Mouse (Mus musculus) embryonic facial prominence, embryonic 13.5 days (tissue): ENCODE results near the gene Fgd6. TPM values are rescaled to one million over a fixed set of nuclear protein-coding genes. Genes with fewer than 3 reads are reported as not detected.

Experiments
- ATAC-seq: fragments of 200-750 bp; cut with Nextera tagmentation; 2 replicates; pipeline ENCODE4 v1.8.0; 2017; ENCODE audit warnings: low read depth; ENCODE audit not compliant: insufficient number of reproducible peaks, insufficient read depth, low FRiP score, low TSS enrichment
- H3K27ac ChIP-seq: fragments of 300-500 bp; sonication (generic); 2 replicates; pipeline ENCODE4 v1.5.1; 2015; ENCODE audit warnings: moderate library complexity, mild to moderate bottlenecking, inconsistent platforms
- H3K27me3 ChIP-seq: fragments of 300-500 bp; sonication (generic); 2 replicates; pipeline ENCODE4 v1.6.1; 2015; ENCODE audit warnings: mild to moderate bottlenecking, inconsistent platforms
- H3K36me3 ChIP-seq: fragments of 300-500 bp; sonication (generic); 2 replicates; pipeline ENCODE4 v1.6.1; 2015; ENCODE audit warnings: mild to moderate bottlenecking, inconsistent platforms
- H3K4me1 ChIP-seq: fragments of 300-500 bp; sonication (generic); 2 replicates; pipeline ENCODE4 v1.6.1; 2015; ENCODE audit warnings: inconsistent platforms
- H3K4me2 ChIP-seq: fragments of 300-500 bp; sonication (generic); 2 replicates; pipeline ENCODE4 v1.6.1; 2015; ENCODE audit warnings: moderate library complexity, mild to moderate bottlenecking, inconsistent platforms
- H3K4me3 ChIP-seq: fragments of 300-500 bp; sonication (generic); 2 replicates; pipeline ENCODE4 v1.5.1; 2015; ENCODE audit warnings: mild to moderate bottlenecking, inconsistent platforms
- H3K9ac ChIP-seq: fragments of 300-500 bp; sonication (generic); 2 replicates; pipeline ENCODE4 v1.6.1; 2015; ENCODE audit warnings: mild to moderate bottlenecking, inconsistent platforms
- H3K9me3 ChIP-seq: fragments of 300-500 bp; sonication (generic); 2 replicates; pipeline ENCODE4 v1.6.1; 2016; ENCODE audit warnings: inconsistent platforms
- WGBS: fragments of 180-500 bp; shearing (Covaris S2); methylation state at CpG from one replicate; pipeline ENCODE4 v1.1.7; 2015; ENCODE audit warnings: mixed read lengths; 5-methylcytosine and 5-hydroxymethylcytosine counted together
- polyA plus RNA-seq: library from polyadenylated mRNA; unstranded; fragments of >200 nt; fragmentation: Nextera tagmentation; extraction: Ambion mirVana; gene quantifications from 2 replicates; pipeline ENCODE4 v1.2.1, GENCODE M21; 2015

The Fgd6 gene
- polyA plus RNA-seq, 1 experiment from 2014 or later: 3.2 TPM

DNA sequence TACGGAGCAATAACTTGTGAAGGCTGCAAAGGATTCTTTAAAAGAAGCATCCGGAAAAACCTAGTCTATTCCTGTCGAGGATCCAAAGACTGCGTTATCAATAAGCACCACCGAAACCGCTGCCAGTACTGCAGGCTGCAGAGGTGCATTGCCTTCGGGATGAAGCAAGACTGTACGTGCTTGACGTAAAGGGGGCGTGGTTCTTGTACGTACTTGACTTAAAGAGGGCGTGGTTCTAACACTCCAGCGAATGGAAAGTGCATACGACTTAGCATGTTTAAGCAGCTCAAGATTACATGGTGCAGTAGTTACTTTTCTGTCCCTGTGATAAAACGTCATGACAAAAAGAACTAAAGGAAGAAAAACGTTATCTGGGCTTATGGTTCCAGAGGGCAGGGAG, 129.6 kb downstream of the Fgd6 start:
- Histone ChIP-seq H3K9ac (no peak overlapping the region), H3K4me1 (no peaks in the 10 kb centered on the region), H3K27ac (no peak overlapping the region), H3K9me3 (no peaks in the 10 kb centered on the region; the same call in 1 of the 2 replicates), H3K4me2 (no peak overlapping the region), H3K36me3 (peaks cover 61% of the 10 kb centered on the region), H3K4me3 (no peak overlapping the region), H3K27me3 (no peaks in the 10 kb centered on the region)
- no peak for ATAC-seq
- 83% methylated on average over 16 of the region's 16 CpGs for WGBS

DNA sequence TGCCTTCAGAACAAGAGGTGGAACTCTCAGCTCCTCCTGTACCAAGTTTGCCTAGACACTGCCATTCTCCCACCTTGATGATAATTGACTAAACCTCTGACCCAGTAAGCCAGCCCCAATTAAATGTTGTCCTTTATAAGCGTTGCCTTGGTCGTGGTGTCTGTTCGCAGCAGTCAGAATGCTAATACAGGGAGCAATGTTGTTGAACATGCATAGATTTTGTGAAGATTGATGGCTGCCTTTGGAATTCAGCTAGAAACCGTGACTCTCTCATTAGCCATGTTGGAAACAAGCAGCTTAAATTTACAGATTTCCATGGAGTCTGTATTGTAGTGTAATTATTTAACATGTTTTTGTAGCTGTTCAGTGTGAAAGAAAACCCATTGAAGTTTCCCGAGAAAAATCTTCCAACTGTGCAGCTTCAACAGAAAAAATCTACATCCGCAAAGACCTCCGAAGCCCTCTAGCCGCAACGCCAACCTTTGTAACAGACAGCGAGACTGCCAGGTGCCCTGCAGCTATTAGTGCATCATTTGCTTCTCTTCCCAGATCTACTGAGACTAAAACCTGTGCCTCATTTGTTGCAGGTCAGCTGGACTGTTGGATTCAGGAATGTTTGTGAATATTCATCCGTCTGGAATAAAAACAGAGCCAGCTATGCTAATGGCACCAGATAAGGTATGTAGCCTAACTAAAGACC, 131.4 kb downstream of the Fgd6 start:
- Histone ChIP-seq H3K27me3 (no peaks in the 10 kb centered on the region), H3K9ac (no peak overlapping the region), H3K9me3 (no peaks in the 10 kb centered on the region; the same call in 1 of the 2 replicates), H3K27ac (no peak overlapping the region), H3K4me1 (no peaks in the 10 kb centered on the region), H3K4me2 (no peak overlapping the region), H3K36me3 (peaks cover 72% of the 10 kb centered on the region), H3K4me3 (no peak overlapping the region)
- no peak for ATAC-seq
- WGBS: 92% methylated on average over 11 of the region's 11 CpGs

DNA sequence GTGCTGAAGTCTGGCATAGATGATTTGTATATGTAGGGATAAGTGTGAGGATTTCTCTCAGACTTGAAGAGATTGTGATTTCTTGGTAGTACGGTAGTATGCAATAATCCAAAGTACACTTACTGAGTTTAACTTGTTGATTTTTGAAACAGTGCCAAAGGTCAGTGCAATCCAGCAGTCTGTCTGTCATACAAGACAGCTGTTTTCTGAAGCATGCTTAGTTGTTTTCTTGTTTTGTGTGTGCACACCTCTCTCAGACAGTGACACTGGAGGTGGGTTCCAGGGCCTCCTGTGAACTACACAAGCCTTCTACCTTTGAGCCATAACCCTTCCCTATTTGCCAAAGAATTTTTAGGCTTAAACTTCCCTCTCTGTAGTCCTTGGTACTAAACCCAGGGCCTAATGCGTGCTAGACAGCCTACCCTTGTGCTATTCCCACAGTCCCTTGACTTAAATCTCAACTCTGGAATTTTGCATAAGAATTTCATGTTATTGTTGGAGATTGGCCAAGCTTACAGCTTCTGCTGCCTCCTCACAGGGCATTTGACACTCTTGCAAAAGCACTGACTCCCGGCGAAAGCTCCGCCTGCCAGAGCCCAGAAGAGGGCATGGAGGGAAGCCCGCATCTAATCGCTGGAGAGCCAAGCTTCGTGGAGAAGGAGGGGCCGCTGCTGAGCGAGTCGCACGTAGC, 135.8 kb downstream of the Fgd6 start:
- WGBS: 58% methylated on average over 12 of the region's 12 CpGs
- no peaks in the 10 kb centered on the region for H3K27me3 ChIP-seq
- H3K4me1 ChIP-seq: no peaks in the 10 kb centered on the region
- H3K9me3 ChIP-seq: no peaks in the 10 kb centered on the region; the same call in 1 of the 2 replicates
- no peak overlapping the region for H3K9ac ChIP-seq
- H3K4me2 ChIP-seq: no peak overlapping the region
- peaks cover 86% of the 10 kb centered on the region for H3K36me3 ChIP-seq
- no peak for ATAC-seq
- no peak overlapping the region for H3K27ac ChIP-seq
- H3K4me3 ChIP-seq: no peak overlapping the region

DNA sequence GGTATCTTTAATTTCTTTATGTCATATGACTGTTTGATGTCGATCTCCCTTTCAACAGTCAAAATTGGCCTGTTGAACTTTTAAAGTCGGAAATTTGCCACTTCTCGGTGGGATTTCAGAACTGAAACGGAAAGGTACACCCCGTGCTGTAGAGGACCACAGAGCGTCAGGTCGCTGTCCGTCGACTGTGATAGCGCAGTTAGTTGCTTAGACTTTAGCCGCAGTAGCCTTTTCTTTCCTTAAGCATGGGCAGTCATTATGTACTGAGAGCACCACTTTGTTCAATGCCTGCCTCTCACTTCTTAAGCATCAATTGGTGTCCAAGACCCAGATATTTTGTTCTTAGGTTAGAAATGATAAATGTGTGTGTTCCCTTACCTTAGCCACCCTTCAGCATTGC, 136.3 kb downstream of the Fgd6 start:
- WGBS: 75% methylated on average over 11 of the region's 11 CpGs

DNA sequence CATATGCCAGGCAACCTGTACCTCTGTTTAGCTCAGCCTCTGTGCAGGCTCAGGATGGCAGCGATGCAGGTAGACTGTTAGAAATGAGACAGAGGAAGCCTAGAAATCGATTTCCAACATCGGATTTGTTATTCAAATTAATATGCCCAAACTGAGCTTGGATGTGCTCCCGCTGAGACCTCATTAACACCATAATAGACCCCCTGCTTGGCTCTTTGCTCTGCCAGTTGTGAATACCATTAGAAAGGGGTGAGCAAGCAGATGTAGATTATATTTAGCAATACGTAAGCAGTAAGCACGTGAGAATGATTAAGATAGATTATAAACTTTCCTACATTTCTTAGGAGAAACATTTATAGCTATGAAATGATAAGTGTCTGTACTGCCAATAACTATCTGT, 136.9 kb downstream of the Fgd6 start:
- Histone ChIP-seq H3K4me2 (no peak overlapping the region), H3K4me3 (no peak overlapping the region), H3K27me3 (no peaks in the 10 kb centered on the region), H3K9ac (no peak overlapping the region), H3K9me3 (no peaks in the 10 kb centered on the region; the same call in 1 of the 2 replicates), H3K27ac (no peak overlapping the region), H3K36me3 (peaks cover 79% of the 10 kb centered on the region), H3K4me1 (no peaks in the 10 kb centered on the region)
- 77% methylated on average over 6 of the region's 6 CpGs for WGBS
- no peak for ATAC-seq

More for the DNA sequence above, 136.3 kb downstream of the Fgd6 start:
- no peaks in the 10 kb centered on the region for H3K4me1 ChIP-seq
- no peak overlapping the region for H3K4me3 ChIP-seq
- no peak overlapping the region for H3K9ac ChIP-seq
- no peak overlapping the region for H3K27ac ChIP-seq
- ATAC-seq: no peak
- no peak overlapping the region for H3K4me2 ChIP-seq
- H3K27me3 ChIP-seq: no peaks in the 10 kb centered on the region
- peaks cover 82% of the 10 kb centered on the region for H3K36me3 ChIP-seq
- no peaks in the 10 kb centered on the region; the same call in 1 of the 2 replicates for H3K9me3 ChIP-seq

DNA sequence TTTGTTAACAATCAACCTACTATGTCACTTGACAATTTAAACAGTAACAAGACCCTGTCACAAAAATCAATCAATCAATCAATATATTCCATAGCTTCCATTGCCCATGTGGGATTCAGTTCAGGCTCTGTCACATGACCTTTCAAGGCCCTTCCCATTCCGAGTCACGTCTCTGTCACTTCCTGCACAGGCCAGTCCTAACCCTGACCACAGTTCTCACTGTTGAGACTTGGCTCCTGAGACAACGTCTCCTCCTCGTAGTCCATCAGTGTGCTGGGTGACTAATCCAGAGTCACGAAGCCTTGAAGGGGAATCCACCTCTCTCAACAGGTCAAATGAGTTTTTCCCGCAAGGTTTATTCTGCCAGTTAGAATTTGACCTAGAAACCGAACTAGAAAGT, 138.9 kb downstream of the Fgd6 start:
- Histone ChIP-seq H3K4me1 (no peaks in the 10 kb centered on the region), H3K4me2 (no peak overlapping the region), H3K27ac (no peak overlapping the region), H3K27me3 (no peaks in the 10 kb centered on the region), H3K4me3 (no peak overlapping the region), H3K36me3 (peaks cover 61% of the 10 kb centered on the region), H3K9me3 (no peaks in the 10 kb centered on the region; the same call in 1 of the 2 replicates), H3K9ac (no peak overlapping the region)
- no peak for ATAC-seq
- WGBS: 82% methylated on average over 7 of the region's 7 CpGs

DNA sequence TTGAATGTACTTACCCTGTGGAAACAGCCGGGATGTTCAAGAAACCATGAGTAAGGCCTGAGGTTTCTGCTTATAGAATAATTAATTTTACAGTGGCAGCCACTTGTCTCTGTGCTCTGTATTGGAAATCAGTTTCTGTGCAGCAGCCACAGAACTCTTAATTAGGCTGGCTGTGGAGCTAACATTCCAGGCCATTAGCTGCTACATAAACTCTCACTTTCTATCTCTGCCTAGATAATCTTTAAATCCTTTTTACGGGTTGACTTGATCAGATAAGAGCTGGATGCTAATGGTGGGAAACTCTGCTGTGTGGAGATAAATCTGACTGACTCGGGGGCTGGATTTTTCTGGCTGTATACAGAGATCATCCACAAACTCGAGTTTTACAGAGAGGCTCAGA, 147.4 kb downstream of the Fgd6 start:
- no peaks in the 10 kb centered on the region for H3K27me3 ChIP-seq
- no peak for ATAC-seq
- H3K9ac ChIP-seq: no peak overlapping the region
- peaks cover 55% of the 10 kb centered on the region for H3K36me3 ChIP-seq
- H3K9me3 ChIP-seq: no peaks in the 10 kb centered on the region
- 64% methylated on average over 4 of the region's 4 CpGs for WGBS
- H3K4me3 ChIP-seq: no peak overlapping the region
- H3K27ac ChIP-seq: no peak overlapping the region
- H3K4me1 ChIP-seq: no peaks in the 10 kb centered on the region
- no peak overlapping the region for H3K4me2 ChIP-seq

Other genes starting within 250 kb of the Fgd6 start
- gene Usp44, start 204.4 kb upstream of the Fgd6 start, polyA plus RNA-seq: 1.9 and 2.9 TPM in 2 replicates
- 197 and 212 TPM in 2 replicates for gene Metap2, start 138.9 kb upstream of the Fgd6 start, polyA plus RNA-seq
- 28.6 and 29.8 TPM in 2 replicates for gene Vezt, start 184 bp upstream of the Fgd6 start, polyA plus RNA-seq
- gene Nr2c1, start 112.0 kb downstream of the Fgd6 start, polyA plus RNA-seq: 9.0 and 9.3 TPM in 2 replicates
- 319 and 403 TPM in 2 replicates for gene Ndufa12, start 162.7 kb downstream of the Fgd6 start, polyA plus RNA-seq